Mouse (Mus musculus): Measurements from ENCODE around the gene 4930453N24Rik. TPM values are rescaled to one million over a fixed set of nuclear protein-coding genes. Genes with fewer than 3 reads are reported as not detected.

4930453N24Rik gene
- polyA plus RNA-seq, 2 experiments from 2014 or later = 12.3 to 21.5 TPM

GRCm38 (mm10) chr16:64719096-64719495, 51.9 kb downstream of the 4930453N24Rik start:
- no peak for ATAC-seq

- no peak for ATAC-seq
These were observed 53.1 kb downstream of the 4930453N24Rik start for GRCm38 (mm10) chr16:64717814-64718213.

GRCm38 (mm10) chr16:64711816-64712215, 59.1 kb downstream of the 4930453N24Rik start:
- no peak for ATAC-seq

Other genes with a start within 250 kb of the 4930453N24Rik start
- gene Csnka2ip, start 168.8 kb downstream of the 4930453N24Rik start, polyA plus RNA-seq (2017; shearing (Covaris generic)) = not detected
- gene Zfp654, start 80.5 kb upstream of the 4930453N24Rik start, polyA plus RNA-seq (2017; shearing (Covaris generic)) = 10 to 100 TPM in 1 of 2 experiments, 1 to 10 TPM in 1; 6.1 to 10.7 TPM
- gene Cggbp1, start 80.8 kb upstream of the 4930453N24Rik start, polyA plus RNA-seq (2017; shearing (Covaris generic)) = 10 to 100 TPM; 24.4 to 41.1 TPM